Mouse (Mus musculus) midbrain, embryonic 16.5 days (tissue): ENCODE results near the gene Col4a3. TPM values are rescaled to one million over a fixed set of nuclear protein-coding genes. Genes with fewer than 3 reads are reported as not detected.

Experiments used
- ATAC-seq: fragments of 200-750 bp; cut with Nextera tagmentation; 2 replicates; pipeline ENCODE4 v1.8.0; 2017; ENCODE audit warnings: moderate TSS enrichment
- H3K27ac ChIP-seq: fragments of 300-500 bp; sonication (generic); 2 replicates; pipeline ENCODE4 v1.5.1; 2014; ENCODE audit warnings: mild to moderate bottlenecking, low read length, mixed read lengths
- H3K27me3 ChIP-seq: fragments of 300-500 bp; sonication (generic); 2 replicates; pipeline ENCODE4 v1.6.1; 2014; ENCODE audit warnings: low read depth, low read length, mixed read lengths; ENCODE audit not compliant: control insufficient read depth, insufficient read depth
- H3K36me3 ChIP-seq: fragments of 300-500 bp; sonication (generic); 2 replicates; pipeline ENCODE4 v1.6.1; 2014; ENCODE audit warnings: mild to moderate bottlenecking, low read length, moderate library complexity, mixed read lengths; ENCODE audit not compliant: control insufficient read depth, insufficient read depth
- H3K4me1 ChIP-seq: fragments of 300-500 bp; sonication (generic); 2 replicates; pipeline ENCODE4 v1.6.1; 2014; ENCODE audit warnings: mild to moderate bottlenecking, low read length, mixed read lengths; ENCODE audit not compliant: control insufficient read depth, insufficient read depth
- H3K4me2 ChIP-seq: fragments of 300-500 bp; sonication (generic); 2 replicates; pipeline ENCODE4 v1.6.1; 2014; ENCODE audit warnings: mild to moderate bottlenecking, low read length, mixed read lengths
- H3K4me3 ChIP-seq: fragments of 300-500 bp; sonication (generic); 2 replicates; pipeline ENCODE4 v1.5.1; 2014; ENCODE audit warnings: low read depth, mild to moderate bottlenecking, low read length, moderate library complexity, mixed read lengths
- H3K9ac ChIP-seq: fragments of 300-500 bp; sonication (generic); 2 replicates; pipeline ENCODE4 v1.6.1; 2014; ENCODE audit warnings: low read depth, low read length, mixed read lengths
- H3K9me3 ChIP-seq: fragments of 300-500 bp; sonication (generic); replicated peaks from 2 replicates; pipeline ENCODE4 v1.6.1; 2014; ENCODE audit warnings: mild to moderate bottlenecking, low read length, mixed read lengths; ENCODE audit not compliant: control insufficient read depth, poor library complexity, severe bottlenecking
- WGBS: fragments of 180-500 bp; shearing (Covaris S2); extraction: QIAGEN DNeasy Blood & Tissue Kit; methylation state at CpG from one replicate; pipeline ENCODE4 v1.1.7; 2014; 5-methylcytosine and 5-hydroxymethylcytosine counted together
- polyA plus RNA-seq: library from polyadenylated mRNA; unstranded; fragments of >200 nt; fragmentation: Nextera tagmentation; extraction: Ambion mirVana; gene quantifications from 2 replicates; pipeline ENCODE4 v1.2.1, GENCODE M21; 2015

Gene Col4a3
- polyA plus RNA-seq, 1 experiment from 2014 or later: 0.25 TPM

DNA sequence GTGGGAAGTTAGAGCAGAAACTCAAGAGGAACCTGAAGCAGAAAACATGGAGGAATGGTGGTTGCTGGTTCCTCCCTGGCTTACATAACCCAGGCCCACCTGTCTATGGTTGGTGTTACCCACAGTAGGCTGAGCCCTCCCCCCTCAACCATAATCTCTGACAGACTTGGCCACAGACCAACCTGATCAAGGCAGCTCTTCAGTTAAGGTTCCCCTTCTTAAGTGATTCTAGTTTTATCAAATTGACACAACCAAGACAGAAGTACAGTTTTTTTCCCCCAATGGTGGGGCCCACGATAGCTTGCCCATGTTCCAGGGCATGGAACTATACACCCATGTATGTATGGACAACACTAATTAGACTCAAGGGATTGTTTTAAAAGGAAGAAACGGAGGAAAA, 100.1 kb downstream of the Col4a3 start:
- no peak overlapping the region for H3K9ac ChIP-seq
- H3K4me3 ChIP-seq: no peak overlapping the region
- no peak overlapping the region for H3K27ac ChIP-seq
- WGBS: 90% methylated on average over 2 of the region's 2 CpGs
- no peaks in the 10 kb centered on the region for H3K4me1 ChIP-seq
- no peak overlapping the region for H3K4me2 ChIP-seq
- H3K9me3 ChIP-seq: no peaks in the 10 kb centered on the region
- no peaks in the 10 kb centered on the region for H3K27me3 ChIP-seq
- no peak for ATAC-seq
- H3K36me3 ChIP-seq: no peaks in the 10 kb centered on the region

DNA sequence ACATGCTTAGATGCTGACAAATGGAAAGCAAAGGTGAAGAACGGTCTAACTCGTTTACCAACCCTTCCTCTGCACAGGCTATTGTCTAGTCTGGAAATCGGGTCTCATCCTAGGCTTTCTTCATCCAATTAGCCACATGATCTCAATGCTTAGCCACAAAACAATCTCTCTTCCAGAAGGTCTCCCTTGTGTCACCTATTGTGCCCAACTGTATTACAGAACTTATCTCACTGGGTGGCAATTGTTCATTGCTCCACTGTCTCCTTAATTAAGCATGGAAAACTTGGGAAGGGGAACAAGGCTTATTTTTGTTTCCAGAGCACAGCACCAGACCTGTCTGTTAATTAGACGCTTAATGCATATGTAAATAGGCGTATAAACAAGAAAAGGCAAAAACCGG, 101.2 kb downstream of the Col4a3 start:
- Histone ChIP-seq H3K4me2 (no peak overlapping the region), H3K9me3 (no peaks in the 10 kb centered on the region), H3K27me3 (no peaks in the 10 kb centered on the region), H3K9ac (no peak overlapping the region), H3K36me3 (no peaks in the 10 kb centered on the region), H3K4me3 (no peak overlapping the region), H3K27ac (no peak overlapping the region), H3K4me1 (no peaks in the 10 kb centered on the region)
- WGBS: 61% methylated on average over 6 of the region's 6 CpGs
- no peak for ATAC-seq

DNA sequence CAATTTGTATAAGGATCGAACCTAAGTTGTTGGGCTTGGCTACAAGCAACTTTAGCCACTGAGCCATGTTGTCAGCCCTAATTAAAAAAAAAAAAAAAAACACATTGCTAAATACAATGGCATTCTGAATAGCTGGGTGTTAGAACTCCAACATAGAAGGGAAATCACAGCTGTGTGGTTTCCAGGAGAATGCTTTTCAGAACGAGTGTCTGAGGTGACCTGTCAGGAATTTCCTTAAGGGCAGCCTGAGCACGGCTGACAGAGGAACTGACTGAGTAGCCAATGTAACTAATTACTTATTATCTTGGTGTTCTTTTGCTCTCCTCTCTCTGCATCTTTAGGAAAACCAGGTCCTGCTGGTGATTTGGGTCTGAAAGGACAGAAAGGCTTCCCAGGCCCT, 109.2 kb downstream of the Col4a3 start:
- no peak overlapping the region for H3K27ac ChIP-seq
- H3K9me3 ChIP-seq: no peaks in the 10 kb centered on the region
- no peaks in the 10 kb centered on the region for H3K36me3 ChIP-seq
- H3K9ac ChIP-seq: no peak overlapping the region
- no peaks in the 10 kb centered on the region; the same call in 1 of the 2 replicates for H3K27me3 ChIP-seq
- H3K4me1 ChIP-seq: no peaks in the 10 kb centered on the region
- ATAC-seq: no peak
- no peak overlapping the region for H3K4me3 ChIP-seq
- 57% methylated on average over 3 of the region's 3 CpGs for WGBS
- H3K4me2 ChIP-seq: no peak overlapping the region

DNA sequence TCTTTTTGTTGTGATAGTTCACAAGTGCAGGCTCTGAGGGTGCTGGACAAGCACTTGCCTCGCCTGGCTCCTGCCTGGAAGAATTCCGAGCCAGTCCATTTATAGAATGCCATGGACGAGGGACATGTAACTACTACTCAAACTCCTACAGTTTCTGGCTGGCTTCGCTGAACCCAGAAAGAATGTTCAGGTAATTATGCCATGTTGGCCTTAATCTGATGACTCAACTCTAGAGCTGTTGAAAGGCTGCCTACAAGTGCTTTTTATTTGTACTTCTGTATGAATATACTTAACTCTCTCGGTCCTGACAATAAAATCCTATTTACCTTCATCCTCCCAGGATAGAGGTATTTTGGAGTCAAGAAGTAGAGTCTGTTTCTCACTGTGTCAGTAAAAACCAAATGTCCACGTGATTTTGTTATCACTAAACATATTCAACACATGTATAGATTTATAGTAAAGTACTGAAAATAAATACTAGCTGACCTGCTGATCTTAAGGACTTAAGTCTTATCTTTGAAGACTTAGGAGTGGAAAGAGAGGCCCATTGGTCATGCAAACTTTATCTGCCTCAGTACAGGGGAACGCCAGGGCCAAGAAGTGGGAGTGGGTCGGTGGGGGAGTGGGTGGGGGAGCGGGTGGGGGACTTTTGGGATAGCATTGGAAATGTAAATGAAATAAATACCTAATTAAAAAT, 131.2 kb downstream of the Col4a3 start:
- H3K27me3 ChIP-seq: peaks cover 10% of the 10 kb centered on the region
- no peak overlapping the region for H3K4me3 ChIP-seq
- no peak overlapping the region for H3K9ac ChIP-seq
- no peak overlapping the region for H3K4me2 ChIP-seq
- no peaks in the 10 kb centered on the region for H3K36me3 ChIP-seq
- no peak overlapping the region for H3K27ac ChIP-seq
- 79% methylated on average over 9 of the region's 9 CpGs for WGBS
- H3K9me3 ChIP-seq: no peaks in the 10 kb centered on the region
- no peak for ATAC-seq
- no peaks in the 10 kb centered on the region for H3K4me1 ChIP-seq

DNA sequence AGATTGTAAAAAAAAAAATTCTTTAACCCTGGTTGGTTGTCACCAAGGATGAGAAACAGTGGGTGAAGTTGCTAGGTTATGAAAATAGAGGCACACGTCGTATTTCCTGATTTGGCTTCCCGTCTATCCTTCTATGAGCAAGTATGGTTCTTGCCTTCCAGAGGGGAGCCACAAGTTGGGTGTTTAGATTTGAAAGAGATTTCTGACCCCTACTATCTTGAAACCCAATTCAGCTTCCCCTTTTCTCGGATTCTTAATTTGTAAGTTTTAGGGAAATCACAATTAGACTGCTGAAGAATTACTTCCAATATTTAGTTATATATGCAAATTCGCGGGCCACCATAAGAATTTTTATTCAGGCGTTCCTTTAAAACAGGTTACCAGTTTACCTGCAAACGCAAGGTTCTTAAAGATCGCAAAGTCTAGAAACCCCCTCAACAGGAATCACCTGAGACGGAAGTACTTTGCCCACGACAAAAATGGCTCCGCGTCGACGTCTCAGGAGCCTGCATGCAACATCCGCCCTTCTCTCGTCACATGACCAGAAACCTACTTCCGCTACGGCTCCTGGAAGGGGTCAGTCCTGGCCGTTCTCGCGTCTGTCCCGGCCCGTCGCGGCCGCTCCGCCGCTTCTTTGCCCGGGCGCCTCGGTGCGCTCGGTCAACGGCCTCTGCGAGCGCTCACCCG, 137.8 kb downstream of the Col4a3 start, which contains the start of gene Mff:
Gene Mff (plus strand): TSS at position 552 of the 687 bp plus-strand sequence.
- ATAC-seq: peak; percentile 100
- peaks cover 7% of the 10 kb centered on the region for H3K27me3 ChIP-seq
- peak within 1 kb of the TSS; percentile 74 for H3K27ac ChIP-seq
- H3K36me3 ChIP-seq: no peaks in the 10 kb centered on the region
- H3K9me3 ChIP-seq: no peaks in the 10 kb centered on the region
- H3K4me3 ChIP-seq: peak within 1 kb of the TSS; percentile 92
- peak within 1 kb of the TSS; percentile 93 for H3K9ac ChIP-seq
- 10% methylated on average over 38 of the region's 38 CpGs for WGBS
- H3K4me2 ChIP-seq: peak within 1 kb of the TSS; percentile 98
- H3K4me1 ChIP-seq: peaks cover 14% of the 10 kb centered on the region

DNA sequence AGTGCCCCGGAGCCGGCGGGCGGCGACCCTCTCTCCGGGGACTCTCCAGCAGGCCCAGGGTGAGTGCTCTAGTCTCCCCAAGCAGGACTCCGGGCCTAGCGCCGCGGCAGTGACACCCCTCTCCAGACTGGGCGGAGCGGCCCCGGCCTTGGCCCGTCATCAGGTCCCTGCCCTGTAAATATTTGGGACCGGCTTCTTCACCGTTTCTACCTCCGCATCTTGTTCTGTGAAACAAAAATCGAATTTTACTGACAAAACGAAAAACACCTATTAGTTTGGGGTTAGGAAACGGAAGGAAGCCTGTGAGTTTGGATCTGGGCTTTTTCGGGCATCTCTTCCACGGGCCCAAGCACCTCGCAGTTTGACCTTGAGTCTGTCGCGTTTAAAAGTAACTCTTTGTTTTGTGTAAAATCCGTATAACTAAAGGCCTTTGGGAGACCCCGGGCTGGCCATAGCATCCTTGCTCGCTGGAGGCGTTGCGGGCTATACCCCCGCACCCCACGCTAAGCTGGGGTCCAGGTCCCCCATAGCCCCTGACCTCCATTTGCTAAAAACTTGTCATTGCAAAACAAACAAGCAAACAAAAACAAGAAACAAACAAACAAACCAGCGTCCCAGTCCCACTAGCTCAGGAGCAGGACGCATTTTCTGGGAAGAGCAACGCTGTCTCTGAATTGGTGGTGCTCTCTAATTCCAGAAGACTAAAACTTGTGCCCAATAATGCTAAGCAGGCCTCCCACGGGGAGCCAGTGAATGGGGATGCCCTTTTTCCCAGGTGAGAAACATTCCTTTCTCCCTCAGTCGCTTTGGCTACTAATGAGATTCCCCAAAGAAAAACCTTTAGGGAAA, 138.5 kb downstream of the Col4a3 start:
- under 1% methylated on average over 37 of the region's 37 CpGs for WGBS
- H3K4me3 ChIP-seq: peak overlapping the region; percentile 92
- H3K9me3 ChIP-seq: no peaks in the 10 kb centered on the region
- peaks cover 14% of the 10 kb centered on the region for H3K4me1 ChIP-seq
- H3K4me2 ChIP-seq: peak overlapping the region; percentile 98
- H3K27me3 ChIP-seq: peaks cover 7% of the 10 kb centered on the region
- ATAC-seq: peak; percentile 97
- peaks cover 6% of the 10 kb centered on the region; the same call in 1 of the 2 replicates for H3K36me3 ChIP-seq
- peak overlapping the region; percentile 74 for H3K27ac ChIP-seq
- H3K9ac ChIP-seq: peak overlapping the region; percentile 93

DNA sequence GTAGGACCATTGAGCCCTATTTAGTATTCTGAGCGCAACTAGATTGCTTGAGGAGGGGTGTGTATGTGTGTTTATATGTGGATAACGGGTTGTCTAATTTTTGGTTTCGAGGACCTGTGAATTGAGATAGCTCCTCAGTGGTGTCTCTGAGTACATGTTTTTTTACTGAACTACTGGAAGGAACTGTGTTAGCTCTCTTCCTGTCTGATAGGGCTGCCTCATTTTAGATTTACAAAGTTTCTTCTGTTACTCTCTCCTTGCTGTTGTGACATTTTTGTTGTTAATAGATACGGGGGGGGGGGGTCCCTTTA, 139.1 kb downstream of the Col4a3 start:
- Histone ChIP-seq H3K4me1 (peaks cover 14% of the 10 kb centered on the region), H3K4me2 (peak overlapping the region; percentile 98), H3K27ac (no peak overlapping the region), H3K4me3 (peak overlapping the region; percentile 92), H3K36me3 (peaks cover 8% of the 10 kb centered on the region; the same call in 1 of the 2 replicates), H3K9me3 (no peaks in the 10 kb centered on the region), H3K27me3 (peaks cover 7% of the 10 kb centered on the region), H3K9ac (peak overlapping the region; percentile 93)
- ATAC-seq: no peak
- 34% methylated on average over 4 of the region's 4 CpGs for WGBS

DNA sequence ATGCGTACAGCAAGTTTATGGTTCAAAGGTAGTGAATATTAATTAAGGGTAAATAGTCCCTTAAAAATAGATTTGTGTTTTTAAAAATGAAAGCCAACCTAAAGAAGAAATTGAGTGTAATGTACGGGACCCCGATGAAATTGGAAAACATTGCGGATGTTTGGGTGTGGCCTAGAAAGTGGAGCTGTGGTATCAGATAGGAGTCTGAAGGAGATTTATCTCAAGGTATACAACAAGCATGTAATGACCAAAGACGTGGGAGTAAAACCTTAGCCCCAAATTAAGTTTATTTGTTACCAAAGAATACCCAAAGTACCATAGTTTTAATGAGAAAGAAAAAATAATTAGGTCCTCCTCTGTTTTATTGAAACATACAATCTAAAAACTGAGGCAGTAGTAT, 139.8 kb downstream of the Col4a3 start:
- H3K9ac ChIP-seq: no peak overlapping the region
- H3K4me2 ChIP-seq: no peak overlapping the region
- H3K4me3 ChIP-seq: no peak overlapping the region
- WGBS: 95% methylated on average over 5 of the region's 5 CpGs
- H3K27ac ChIP-seq: no peak overlapping the region
- peaks cover 7% of the 10 kb centered on the region for H3K27me3 ChIP-seq
- ATAC-seq: no peak
- H3K36me3 ChIP-seq: peaks cover 13% of the 10 kb centered on the region; the same call in 1 of the 2 replicates
- H3K9me3 ChIP-seq: no peaks in the 10 kb centered on the region
- peaks cover 14% of the 10 kb centered on the region for H3K4me1 ChIP-seq
